Mouse (Mus musculus) stomach, postnatal 0 days (tissue): ENCODE measurements at regions not wholly inside any gene's neighbourhood (a gene's known extent, or its start where the extent isn't known, plus 50 kb on each side); places are given as distances from the start of the nearest gene placed in this dataset.
A peak's percentile ranks its signal among the peaks of the same experiment; 100 is the strongest.

Experiments used
- ATAC-seq: fragments of 200-750 bp; cut with Nextera tagmentation; 2 replicates; pipeline ENCODE4 v1.8.0; 2017; ENCODE audit not compliant: low FRiP score, low TSS enrichment
- DNase-seq: peaks from one replicate; pipeline ENCODE4 v3.0.0-alpha.2; 2016; ENCODE audit warnings: low spot score
- H3K27ac ChIP-seq: fragments of 300-500 bp; sonication (generic); replicated peaks from 2 replicates; pipeline ENCODE4 v1.5.1; 2014; ENCODE audit warnings: mild to moderate bottlenecking, control low read depth
- H3K27me3 ChIP-seq: fragments of 300-500 bp; sonication (generic); 2 replicates; pipeline ENCODE4 v1.6.1; 2014; ENCODE audit warnings: low read length; ENCODE audit not compliant: control insufficient read depth, insufficient read depth
- H3K36me3 ChIP-seq: fragments of 300-500 bp; sonication (generic); 2 replicates; pipeline ENCODE4 v1.6.1; 2014; ENCODE audit warnings: low read length, mixed read lengths; ENCODE audit not compliant: control insufficient read depth, insufficient read depth
- H3K4me1 ChIP-seq: fragments of 300-500 bp; sonication (generic); replicated peaks from 2 replicates; pipeline ENCODE4 v1.6.1; 2014; ENCODE audit warnings: antibody characterized with exemption; ENCODE audit not compliant: control insufficient read depth, insufficient read depth
- H3K4me2 ChIP-seq: fragments of 300-500 bp; sonication (generic); replicated peaks from 2 replicates; pipeline ENCODE4 v1.6.1; 2014; ENCODE audit warnings: low read depth, mild to moderate bottlenecking, control low read depth, moderate library complexity
- H3K4me3 ChIP-seq: fragments of 300-500 bp; sonication (generic); 2 replicates; pipeline ENCODE4 v1.5.1; 2014; ENCODE audit warnings: low read depth, low read length, control low read depth
- H3K9ac ChIP-seq: fragments of 300-500 bp; sonication (generic); 2 replicates; pipeline ENCODE4 v1.6.1; 2014; ENCODE audit warnings: mild to moderate bottlenecking, low read length, control low read depth, mixed read lengths
- H3K9me3 ChIP-seq: fragments of 300-500 bp; sonication (generic); 2 replicates; pipeline ENCODE4 v1.6.1; 2016; ENCODE audit warnings: low read length; ENCODE audit not compliant: control insufficient read depth
- CTCF ChIP-seq: IDR thresholded peaks from 2 replicates; pipeline ENCODE4 v1.5.1; 2016; ENCODE audit warnings: antibody characterized with exemption, low read depth, mild to moderate bottlenecking, moderate library complexity
- EP300 ChIP-seq: optimal IDR thresholded peaks from 2 replicates; pipeline ENCODE3; 2016; ENCODE audit warnings: antibody characterized with exemption
- WGBS: fragments of 180-500 bp; shearing (Covaris S2); extraction: QIAGEN DNeasy Blood & Tissue Kit; methylation state at CpG from one replicate; pipeline ENCODE4 v1.1.7; 2014; 5-methylcytosine and 5-hydroxymethylcytosine counted together

DNA sequence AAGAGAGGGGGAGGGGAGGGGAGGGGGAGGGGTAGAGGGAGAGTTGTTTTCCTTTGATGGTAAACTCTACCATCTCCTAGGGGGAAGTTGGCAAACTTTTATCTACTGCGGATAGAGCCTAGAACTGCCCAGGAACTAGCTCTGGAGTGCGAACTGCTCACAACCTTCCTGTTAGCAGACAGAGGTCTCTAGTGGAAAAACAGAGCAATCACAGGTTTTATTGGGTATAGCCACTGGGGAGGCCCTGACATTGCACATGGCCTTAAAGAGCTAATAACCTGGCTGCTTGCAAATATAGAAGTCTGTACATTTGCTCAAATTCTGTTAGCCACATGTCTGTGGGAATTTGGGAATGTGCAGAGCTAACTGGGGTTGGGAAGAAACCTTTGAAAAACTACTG, 388.1 kb upstream of the Actbl2 start:
- DNase-seq (peak; percentile 26), ATAC-seq (peak; percentile 81)
- H3K4me1 ChIP-seq: no peaks in the 10 kb centered on the region
- H3K27ac ChIP-seq: no peak overlapping the region
- H3K36me3 ChIP-seq: no peaks in the 10 kb centered on the region
- 44% methylated on average over 2 of the region's 2 CpGs for WGBS
- H3K9me3 ChIP-seq: no peaks in the 10 kb centered on the region
- H3K4me2 ChIP-seq: no peak overlapping the region
- H3K9ac ChIP-seq: no peak overlapping the region
- H3K27me3 ChIP-seq: no peaks in the 10 kb centered on the region
- no peak overlapping the region for H3K4me3 ChIP-seq
- TF ChIP-seq CTCF: peak; percentile 73
- TF ChIP-seq EP300: no peak

DNA sequence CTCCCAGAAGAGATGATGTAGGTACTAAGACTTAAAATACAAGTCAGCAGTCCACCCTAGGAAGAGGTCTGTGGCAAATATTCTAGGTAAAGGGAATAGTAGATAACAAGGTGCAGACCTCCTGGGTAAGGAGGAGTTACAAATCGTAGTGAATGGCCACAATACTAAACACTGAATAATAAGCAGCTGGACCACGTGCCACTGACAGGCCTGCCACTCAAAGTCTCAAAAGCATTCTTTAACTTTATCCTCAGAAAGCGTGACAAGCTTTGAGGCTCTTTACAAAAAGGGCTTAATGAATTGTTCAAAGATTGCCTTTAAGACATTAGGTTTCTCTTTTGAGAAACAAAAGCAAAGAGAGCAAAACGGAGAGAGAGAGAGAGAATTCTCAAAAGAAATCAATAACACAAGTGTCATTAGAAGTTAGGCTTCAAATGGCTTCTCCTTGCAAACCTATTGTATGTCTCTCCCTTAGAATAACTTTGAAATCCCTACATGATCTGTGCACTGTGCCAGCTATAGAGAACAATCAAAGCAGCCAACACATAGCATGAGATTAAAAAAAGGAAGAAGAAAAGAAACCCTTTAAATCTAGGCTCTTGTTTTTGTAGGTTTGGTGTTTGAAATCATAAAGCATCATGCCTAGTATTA, 383.6 kb upstream of the Actbl2 start:
- Histone ChIP-seq H3K36me3 (no peaks in the 10 kb centered on the region), H3K9me3 (no peaks in the 10 kb centered on the region), H3K4me1 (no peaks in the 10 kb centered on the region), H3K4me2 (no peak overlapping the region), H3K4me3 (no peak overlapping the region), H3K27me3 (no peaks in the 10 kb centered on the region), H3K27ac (no peak overlapping the region), H3K9ac (no peak overlapping the region)
- no peak for ATAC-seq
- 61% methylated on average over 4 of the region's 4 CpGs for WGBS
- no peak for DNase-seq
- TF ChIP-seq CTCF: no peak
- TF ChIP-seq EP300: no peak

DNA sequence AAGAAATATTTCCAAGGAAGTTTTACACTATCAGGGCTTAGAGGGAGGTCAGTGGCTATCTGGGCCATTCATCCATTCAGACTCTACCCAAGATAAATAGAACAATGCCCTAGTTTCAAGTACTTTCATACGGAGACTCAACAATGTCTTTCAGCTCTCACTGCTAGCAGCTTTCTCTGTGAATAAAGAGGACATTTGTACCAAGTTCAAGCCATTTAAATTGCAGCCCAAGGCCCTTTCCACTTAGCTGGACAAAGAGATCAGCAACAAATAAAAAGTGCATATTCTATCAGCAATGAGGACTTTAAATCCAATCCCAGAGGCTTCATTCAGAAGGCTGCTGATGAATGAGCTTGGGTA, 383.1 kb upstream of the Actbl2 start:
- H3K36me3 ChIP-seq: no peaks in the 10 kb centered on the region
- DNase-seq (no peak), ATAC-seq (no peak)
- H3K4me3 ChIP-seq: no peak overlapping the region
- no peaks in the 10 kb centered on the region for H3K27me3 ChIP-seq
- H3K9ac ChIP-seq: no peak overlapping the region
- H3K4me2 ChIP-seq: no peak overlapping the region
- TF ChIP-seq CTCF (no peak), EP300 (no peak)
- no peaks in the 10 kb centered on the region for H3K4me1 ChIP-seq
- no peaks in the 10 kb centered on the region for H3K9me3 ChIP-seq
- WGBS: 42% methylated on average over 1 of the region's 1 CpGs
- H3K27ac ChIP-seq: no peak overlapping the region

DNA sequence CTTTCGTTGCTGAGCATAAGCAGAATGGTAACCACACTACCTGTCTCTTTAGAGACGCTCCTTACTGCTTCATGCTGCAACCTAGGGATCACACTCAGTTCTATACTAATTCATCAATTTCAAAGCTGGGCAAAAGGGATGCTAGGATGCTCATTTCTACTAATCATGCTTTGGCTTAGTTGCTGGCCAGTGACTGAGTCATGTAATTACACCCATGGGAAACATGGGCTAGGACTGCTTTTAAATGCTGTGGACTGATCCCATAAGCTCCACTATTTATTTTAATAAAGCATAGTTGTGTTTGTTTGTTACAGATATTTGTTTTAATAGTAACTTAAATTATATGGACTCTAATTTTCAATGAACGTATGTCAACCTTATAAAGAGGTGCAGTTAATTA, 373.2 kb upstream of the Actbl2 start:
- no peak overlapping the region for H3K27ac ChIP-seq
- no peak overlapping the region for H3K9ac ChIP-seq
- H3K4me1 ChIP-seq: no peaks in the 10 kb centered on the region
- no peak for TF ChIP-seq EP300
- TF ChIP-seq CTCF: no peak
- no peak for ATAC-seq
- H3K4me2 ChIP-seq: no peak overlapping the region
- no peaks in the 10 kb centered on the region for H3K27me3 ChIP-seq
- 60% methylated on average over 3 of the region's 3 CpGs for WGBS
- no peaks in the 10 kb centered on the region for H3K36me3 ChIP-seq
- DNase-seq: no peak
- no peaks in the 10 kb centered on the region for H3K9me3 ChIP-seq
- no peak overlapping the region for H3K4me3 ChIP-seq

DNA sequence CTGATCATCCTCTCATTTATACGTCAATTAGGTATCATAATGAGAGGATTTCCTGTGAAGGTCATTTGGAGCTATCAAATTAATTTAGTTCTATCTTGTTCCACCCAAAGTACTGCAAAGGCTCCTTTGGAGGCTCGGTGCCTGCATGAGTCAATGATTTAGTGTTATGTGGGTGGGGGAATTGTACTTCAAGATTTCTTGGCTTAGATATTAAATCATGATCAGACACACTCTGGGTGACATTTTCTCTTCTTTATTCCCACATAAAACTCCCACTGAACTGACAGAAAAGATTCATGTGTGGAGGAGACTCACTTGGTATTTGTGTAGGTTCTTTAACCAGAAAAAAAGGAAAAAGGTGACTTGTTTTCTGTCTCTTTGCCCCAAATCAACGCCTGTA, 372.6 kb upstream of the Actbl2 start:
- WGBS: 52% methylated on average over 3 of the region's 3 CpGs
- no peak overlapping the region for H3K4me3 ChIP-seq
- no peak for DNase-seq
- H3K4me1 ChIP-seq: no peaks in the 10 kb centered on the region
- no peak overlapping the region for H3K9ac ChIP-seq
- TF ChIP-seq CTCF (no peak), EP300 (no peak)
- no peaks in the 10 kb centered on the region for H3K9me3 ChIP-seq
- no peaks in the 10 kb centered on the region for H3K36me3 ChIP-seq
- H3K4me2 ChIP-seq: no peak overlapping the region
- no peak overlapping the region for H3K27ac ChIP-seq
- no peaks in the 10 kb centered on the region for H3K27me3 ChIP-seq
- no peak for ATAC-seq

DNA sequence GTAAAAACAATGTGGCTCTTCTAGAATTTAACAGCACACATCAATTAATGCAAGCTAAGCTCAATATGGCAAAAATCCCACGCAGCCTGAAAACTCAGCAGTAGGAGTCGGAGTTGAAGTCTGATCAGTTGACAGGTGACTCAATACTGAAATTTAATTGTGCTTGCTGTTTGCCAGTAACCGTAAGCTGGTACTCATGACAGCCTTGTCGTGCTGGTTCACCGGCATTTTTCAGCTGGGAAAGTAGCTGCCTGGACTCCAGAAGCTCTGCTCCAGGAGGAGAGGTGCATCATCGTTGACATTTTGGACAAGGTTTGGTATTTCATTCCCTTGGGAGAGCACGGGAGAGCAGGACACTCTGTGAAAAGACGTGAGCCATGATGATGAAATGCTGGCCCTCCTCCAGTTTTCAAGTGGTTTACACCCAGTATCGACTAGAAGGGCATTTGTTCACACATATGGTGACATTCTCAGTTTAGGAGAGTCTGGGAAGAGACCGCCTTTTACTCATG, 372.1 kb upstream of the Actbl2 start:
- WGBS: 50% methylated on average over 10 of the region's 10 CpGs
- H3K27ac ChIP-seq: 0 out of 2 replicates have a peak overlapping the region, but pooled peaks have one; percentile 24
- no peaks in the 10 kb centered on the region for H3K4me1 ChIP-seq
- no peak for DNase-seq
- no peak overlapping the region for H3K4me2 ChIP-seq
- no peaks in the 10 kb centered on the region for H3K27me3 ChIP-seq
- no peak for TF ChIP-seq CTCF
- no peak for TF ChIP-seq EP300
- no peak for ATAC-seq
- H3K36me3 ChIP-seq: no peaks in the 10 kb centered on the region
- H3K9me3 ChIP-seq: no peaks in the 10 kb centered on the region
- no peak overlapping the region for H3K4me3 ChIP-seq
- no peak overlapping the region for H3K9ac ChIP-seq
